Mouse (Mus musculus) layer of hippocampus, adult 9-11 months (tissue): Measurements from ENCODE around the gene Ddc.

Experiments
- DNase-seq: peaks from one replicate; pipeline ENCODE4 v3.0.0; 2022

Ddc gene

DNA sequence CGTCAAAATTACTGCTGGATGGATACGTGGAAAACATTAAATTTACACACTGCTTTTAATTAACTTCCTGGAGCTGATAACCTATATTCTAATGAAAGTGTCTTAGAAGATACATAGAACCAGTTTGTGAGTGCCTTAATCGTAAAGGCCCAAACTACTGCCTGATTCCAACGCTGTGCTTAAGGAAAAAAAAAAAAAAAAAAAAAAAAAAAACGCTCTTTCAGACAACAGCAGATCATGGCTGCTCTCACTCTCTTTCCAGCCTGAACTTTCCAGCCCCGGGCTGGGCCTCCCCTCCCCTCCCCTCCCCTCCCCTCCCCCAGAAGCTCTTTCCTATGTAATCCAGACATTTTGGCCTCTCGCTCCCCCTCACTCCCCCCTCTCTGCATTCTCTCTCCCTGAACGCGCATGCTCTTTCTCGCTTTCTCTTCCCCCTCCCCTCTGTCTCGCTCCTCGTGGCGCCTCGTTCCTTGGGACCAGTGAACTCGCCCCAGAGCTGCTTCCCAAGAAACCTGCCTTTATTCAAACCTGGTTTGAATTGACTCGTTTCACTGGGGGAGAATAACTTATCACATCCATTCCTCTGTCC, 76.5 kb downstream of the Ddc start:
- no peak for DNase-seq

GRCm38 (mm10) chr11:11820737-11821136, 77.2 kb downstream of the Ddc start:
- DNase-seq = no peak

DNA sequence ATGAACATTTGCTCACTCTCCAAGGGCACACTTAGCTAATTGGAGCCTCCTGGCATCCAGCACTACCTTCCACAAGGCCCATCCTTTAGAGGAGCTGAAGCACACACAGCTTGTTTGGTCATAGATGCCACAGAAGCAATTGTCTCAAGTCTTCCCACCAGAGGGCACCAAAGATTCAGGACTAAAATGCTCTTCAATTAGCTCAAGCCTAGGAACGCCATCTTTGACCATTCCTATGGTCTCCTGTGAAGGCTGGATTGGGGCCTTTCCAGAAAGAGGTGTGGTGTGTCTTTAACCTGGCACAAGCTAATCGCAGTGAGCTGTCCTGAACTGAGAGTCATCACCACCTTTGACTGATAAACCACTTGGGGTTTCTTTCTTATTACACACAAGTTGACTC, 77.7 kb downstream of the Ddc start:
- peak; percentile 76 for DNase-seq

DNA sequence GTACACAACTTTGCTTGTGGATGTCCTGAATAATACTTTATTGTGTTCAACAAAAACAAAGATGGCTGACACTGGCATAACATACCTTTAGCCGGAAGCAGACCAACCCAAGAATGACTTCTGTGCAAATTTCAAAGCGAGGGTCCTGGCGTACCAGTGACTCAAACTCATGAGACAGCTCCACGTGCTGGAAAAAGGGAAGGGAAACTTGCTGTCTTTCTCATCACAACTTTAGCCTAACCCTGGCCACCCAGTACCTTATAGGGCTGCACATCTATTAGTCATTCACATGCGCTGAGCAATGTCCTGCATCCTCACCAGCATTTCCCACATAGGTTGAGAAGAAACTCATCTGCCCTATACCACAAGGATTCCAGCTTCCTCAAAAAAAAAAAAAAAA, 78.7 kb downstream of the Ddc start:
- DNase-seq = no peak

- DNase-seq = no peak
Measured at GRCm38 (mm10) chr11:11818797-11819196, 79.1 kb downstream of the Ddc start.

DNA sequence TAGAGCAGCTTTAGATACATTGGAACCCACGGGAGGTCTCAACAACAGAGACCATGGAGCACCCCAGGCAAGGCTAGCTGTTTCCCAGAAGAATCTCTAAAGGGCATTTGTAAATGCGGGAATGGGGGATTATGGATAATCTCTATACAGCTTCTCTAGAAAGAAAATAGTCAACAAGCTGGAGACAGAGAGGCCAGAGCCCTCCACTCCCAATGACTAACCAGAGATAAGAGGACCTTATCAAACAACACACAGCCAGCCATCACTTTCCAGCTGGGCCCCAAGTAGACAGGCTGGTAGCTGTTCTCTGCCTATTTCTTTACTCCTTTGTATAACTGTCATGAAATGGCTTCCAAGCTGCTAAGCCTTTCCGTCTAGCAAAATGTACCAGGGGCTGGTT, 82.2 kb downstream of the Ddc start:
- DNase-seq = no peak

DNA sequence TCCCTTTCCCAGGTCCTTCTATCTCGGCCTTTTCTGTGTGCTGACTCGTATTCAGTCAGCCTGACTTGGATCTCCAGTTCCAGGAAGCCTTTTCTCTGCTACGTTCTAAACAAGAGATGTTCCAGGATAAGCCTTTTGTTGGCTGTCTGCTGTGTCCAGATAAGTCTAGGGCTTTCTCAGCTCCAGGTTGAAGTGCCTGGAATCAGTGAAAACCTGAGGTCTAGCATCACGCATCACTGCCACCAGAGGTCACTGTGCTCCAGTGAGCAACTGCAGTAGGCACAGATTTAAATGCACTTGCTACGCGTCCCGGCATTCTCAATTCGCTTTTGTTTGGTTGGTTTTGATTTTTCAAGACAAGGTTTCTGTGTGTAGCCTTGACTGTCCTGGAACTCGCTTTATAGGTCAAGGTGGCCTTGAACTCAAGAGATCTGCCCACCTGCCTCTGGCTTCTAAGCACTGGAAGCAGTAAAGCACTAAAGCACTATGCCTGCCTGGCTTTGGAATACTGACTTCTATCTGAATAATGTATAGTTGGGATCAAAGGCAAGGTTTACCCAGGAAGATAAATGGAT, 86.0 kb downstream of the Ddc start:
- peak; percentile 46 for DNase-seq

DNA sequence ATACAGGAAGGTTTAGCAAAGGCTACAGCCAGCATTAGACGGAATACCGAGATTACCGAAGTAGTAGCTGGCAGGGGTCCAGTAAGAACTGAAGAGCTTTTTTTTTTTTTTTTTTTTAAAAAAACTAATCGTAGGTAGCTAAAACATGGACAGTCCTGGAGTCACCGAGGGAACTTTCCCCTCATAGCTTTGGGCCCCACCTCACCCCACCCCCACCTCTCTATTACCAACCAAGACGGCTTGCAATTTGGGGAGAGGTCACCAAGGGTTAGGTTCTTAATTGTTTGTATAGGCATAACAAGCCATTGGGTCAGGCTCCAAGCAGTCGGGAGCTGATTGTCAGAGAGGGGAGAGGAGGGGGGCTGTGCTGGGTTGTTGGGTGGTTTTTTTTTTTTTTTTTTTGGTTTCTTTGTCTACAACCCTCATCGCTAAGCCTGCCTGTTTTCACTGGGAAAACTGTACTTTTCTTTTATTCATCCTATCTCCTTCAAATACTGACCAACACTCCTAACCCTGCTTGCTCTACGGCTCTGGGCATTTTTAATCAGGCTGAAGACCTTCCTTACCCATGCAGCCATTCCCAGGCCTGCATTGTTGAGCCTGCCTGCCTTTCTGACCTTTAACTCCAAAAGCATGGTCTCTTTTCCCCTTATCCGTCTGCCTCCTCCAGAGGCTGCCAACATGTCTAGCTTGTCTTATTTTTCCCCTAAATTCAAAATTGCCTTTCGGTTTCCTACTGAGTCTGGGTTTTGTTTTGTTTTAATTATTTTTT, 88.4 kb downstream of the Ddc start:
- DNase-seq = no peak

GRCm38 (mm10) chr11:11808820-11809403, 89.0 kb downstream of the Ddc start, which contains the start of gene Fignl1:
TSS of gene Fignl1 (minus strand) at chr11:11808962.
- DNase-seq = peak; percentile 90

DNA sequence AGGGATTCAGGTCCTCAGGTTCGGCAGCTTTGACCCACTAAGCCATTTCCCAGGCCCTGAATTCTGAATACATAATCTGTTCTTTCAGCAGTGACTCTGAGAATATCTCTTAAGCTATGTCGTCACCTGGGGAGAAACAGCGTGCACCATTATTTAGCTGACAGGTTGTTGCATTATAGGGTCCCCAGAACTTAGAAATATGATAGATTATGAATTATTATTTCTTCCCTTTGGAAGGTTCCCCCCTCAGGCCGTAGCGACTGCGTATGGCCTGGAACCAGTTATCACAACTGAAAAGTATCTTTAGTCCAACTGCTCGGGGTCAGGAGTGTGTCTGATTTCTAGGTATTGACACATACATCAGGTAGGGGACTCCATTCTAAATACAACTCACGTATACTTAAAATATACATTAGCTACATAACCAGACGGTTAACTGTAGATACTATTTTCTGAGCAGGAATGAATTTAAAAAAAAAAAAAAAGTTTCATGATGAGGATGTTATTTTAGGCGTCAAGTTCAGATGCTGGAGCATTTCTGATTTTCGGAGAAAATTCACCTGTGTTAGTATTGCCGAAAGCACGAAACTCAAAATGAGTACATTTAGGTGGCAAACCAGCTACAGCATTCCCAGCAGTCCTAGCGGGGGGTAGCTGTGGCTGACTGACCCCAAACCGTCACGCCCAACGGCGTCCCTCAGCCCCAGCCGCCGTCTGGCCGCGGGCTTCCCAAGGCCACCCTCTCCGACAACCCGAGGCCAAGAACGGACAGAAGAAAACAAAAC, 89.7 kb downstream of the Ddc start:
- no peak for DNase-seq

DNA sequence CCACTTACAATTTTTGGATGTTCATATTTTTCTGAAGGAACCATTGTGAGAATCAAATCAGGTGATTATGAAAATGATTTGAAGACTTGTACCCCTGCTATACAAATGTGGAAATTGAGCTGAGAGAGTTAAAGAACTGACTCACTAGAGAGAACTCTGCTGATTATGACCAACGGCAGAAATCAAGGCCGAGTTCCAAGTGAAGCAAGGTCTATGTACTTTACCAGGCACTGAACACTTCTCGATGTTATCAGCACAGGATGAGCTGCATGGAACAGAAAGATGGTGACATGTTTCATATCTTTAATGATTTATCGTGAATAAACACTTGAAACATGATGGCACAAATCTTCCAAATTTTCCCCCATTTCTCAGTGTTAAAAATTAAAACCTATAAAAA, 92.0 kb downstream of the Ddc start:
- no peak for DNase-seq

- no peak for DNase-seq
Measured at GRCm38 (mm10) chr11:11804421-11804820, 93.5 kb downstream of the Ddc start.

GRCm38 (mm10) chr11:11801067-11801466, 96.9 kb downstream of the Ddc start:
- DNase-seq = no peak

DNA sequence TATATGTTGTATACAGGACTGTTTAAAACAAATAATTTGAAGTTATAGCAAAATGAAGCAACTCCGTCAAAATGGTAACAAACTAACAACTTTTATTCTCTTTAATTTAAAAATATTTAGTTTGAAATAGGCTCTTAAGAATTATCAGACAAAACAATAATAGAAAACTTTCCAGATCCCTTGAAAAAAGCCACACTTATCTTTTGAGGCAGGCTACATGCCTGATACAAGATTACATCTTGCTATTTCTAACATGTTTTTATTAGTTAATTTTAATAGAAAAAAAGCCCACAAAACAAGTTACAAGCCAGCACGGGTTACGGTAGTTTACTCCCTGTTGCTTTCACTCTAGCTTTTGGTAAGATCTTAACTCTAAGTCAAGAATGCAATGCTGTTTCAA, 97.6 kb downstream of the Ddc start:
- DNase-seq = no peak

DNA sequence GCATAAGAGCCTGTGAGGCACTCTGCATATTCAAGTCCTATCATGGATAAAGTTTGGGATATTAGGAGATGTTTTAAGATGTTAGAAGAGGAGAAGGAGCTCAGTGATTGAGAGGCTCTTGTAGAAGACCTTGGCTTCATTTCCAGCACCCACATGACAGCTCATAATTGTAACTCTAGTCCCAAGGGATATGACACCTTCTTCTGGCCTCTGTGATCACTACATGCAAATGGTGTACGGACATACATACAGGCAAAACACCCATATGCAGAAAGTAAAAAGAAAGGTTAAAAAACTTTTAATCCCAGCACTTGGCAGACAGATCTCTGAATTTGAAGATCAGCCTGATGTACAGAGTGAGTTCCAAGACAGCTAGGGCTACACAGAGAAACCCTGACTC, 99.3 kb downstream of the Ddc start:
- no peak for DNase-seq

DNA sequence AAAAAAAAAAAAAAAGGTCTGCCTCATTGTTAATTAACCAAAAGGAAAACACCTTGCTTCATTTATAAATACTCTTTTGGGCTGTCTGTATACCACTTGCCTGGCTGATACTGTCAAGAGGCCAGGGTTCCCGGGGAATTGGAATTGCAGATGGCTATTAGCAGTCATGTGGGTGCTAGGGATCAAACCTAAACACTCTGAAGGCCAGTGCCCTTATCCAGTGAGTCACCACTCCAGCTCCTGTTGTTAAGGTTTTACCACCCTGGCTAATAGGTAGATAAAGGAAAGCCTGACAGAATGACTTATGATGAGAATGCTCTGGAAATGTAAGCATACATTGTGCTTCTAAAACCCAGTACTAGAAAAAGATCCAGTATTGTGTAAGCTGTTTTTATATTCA, 103.3 kb downstream of the Ddc start:
- DNase-seq = no peak

DNA sequence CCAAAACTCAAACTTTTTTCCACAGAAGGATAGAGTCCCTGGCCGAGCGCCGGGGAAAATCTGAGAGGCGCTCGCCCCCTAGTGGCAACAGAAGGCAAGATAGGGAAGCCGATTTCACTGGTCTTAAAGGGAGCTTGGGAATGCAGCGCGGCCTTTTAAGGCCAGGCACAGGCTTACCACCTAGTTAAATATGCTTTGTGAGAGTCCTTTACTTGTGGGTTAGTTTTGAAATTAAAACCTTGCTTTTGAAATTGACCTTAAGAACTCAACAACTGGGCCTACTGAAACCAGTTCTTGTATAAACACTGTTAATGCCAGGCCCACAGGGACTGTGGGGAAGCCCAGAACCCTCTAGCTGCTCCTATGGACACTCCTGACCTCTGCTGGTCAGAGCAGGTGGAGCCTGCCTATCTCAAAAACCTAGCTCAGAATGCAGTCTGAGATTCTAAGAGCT, 109.4 kb downstream of the Ddc start:
- DNase-seq = peak; percentile 58

GRCm38 (mm10) chr11:11785457-11785856, 112.5 kb downstream of the Ddc start:
- no peak for DNase-seq

GRCm38 (mm10) chr11:11781728-11782127, 116.2 kb downstream of the Ddc start:
- DNase-seq = no peak

DNA sequence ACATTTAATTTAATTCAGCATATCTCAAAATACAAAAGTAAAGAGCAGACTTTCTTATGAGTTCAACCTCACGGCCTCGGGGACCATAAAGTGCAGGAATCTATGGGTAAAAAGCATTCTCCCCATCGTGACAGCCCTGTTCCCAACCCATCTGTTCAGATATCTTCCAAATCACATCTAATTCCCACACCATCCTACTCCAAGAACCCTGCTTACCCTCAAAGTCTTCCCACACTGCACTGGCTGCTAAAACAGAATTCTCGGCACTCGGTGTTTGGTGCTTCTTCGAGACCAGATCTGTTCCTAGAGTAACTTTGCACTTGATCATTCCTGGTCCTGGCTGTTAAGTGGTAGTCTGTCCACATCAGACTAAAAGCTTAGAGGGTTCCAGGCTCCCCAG, 119.6 kb downstream of the Ddc start:
- no peak for DNase-seq

DNA sequence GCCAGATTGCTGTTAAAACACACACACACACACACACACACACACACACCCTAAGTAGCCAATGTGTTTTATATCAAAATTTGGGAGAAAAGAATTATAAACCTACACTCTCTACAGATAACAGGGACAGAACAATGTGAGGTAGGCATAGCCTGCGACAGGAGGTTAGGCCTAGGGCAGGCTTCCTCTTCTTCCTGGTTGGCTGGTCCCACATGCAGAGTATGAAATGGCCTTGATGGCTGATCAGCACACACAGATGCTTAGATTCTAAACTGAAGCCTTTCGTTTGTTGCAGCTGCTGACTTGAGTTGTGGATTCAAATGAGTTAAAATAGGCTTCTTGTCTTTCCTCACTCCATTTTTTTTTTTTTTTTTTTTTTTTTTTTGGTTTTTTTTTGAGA, 120.1 kb downstream of the Ddc start:
- DNase-seq = no peak

GRCm38 (mm10) chr11:11777246-11777645, 120.7 kb downstream of the Ddc start:
- DNase-seq = no peak

DNA sequence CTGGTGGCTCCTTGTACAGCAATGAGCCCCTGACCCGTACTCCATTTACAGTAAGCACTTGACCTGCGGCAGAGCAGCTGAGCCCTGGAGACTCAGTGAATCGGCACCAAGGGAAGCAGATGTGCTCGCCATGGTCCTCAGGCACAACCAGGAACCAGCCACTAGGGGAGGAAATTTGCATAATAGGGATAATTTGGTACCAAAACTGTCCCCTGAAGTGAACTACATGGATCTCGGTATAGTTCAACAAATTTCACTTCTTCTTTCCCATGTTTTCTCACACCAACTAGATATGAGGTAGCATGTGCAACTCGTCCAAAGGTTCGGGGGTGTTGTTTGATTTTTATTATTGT, 121.1 kb downstream of the Ddc start:
- DNase-seq = no peak
